ENCODE assay signal across 8 mouse cellular contexts in the genomic region with DNA sequence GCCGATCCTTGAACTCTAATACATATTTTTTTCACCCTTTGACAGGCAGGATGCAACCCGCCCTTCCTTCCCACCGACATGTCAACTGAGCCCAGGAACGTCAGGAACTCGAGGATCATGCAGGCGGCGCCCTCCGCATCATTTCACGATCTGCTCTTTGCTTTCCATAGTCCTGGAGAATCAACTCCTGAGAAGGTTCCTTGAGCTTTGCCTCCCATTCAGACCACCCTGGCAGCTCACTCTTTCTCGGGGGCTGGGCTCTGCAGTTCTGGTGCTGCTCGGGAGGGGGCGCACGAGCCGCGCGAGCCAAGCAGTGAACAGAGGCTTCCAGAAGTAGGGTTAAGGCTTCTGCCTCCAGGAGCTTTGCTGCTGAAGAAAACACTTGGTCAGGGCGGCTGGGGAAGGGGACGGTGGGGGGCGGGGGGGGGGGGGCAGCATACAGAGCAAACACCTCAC. TPM values are rescaled to one million over a fixed set of nuclear protein-coding genes. Genes with fewer than 3 reads are reported as not detected.
DNase-seq lines count a peak whose midpoint lies in the region; ATAC-seq and TF ChIP-seq lines count a peak whose summit lies in the region.

No protein-coding gene starts in this region.

- no peak for TF ChIP-seq POLR2A in bone marrow macrophage, adult 2 months (IDR thresholded peaks at IDR 0.05; ENCODE audit: borderline replicate concordance, low read depth, low read length)

- H3K9ac ChIP-seq in forebrain, embryonic 11.5 days (ENCODE audit: low read length), result no peak overlapping the region
- H3K9ac ChIP-seq in heart, embryonic 15.5 days, result no peak overlapping the region
- H3K9ac ChIP-seq in liver, embryonic 14.5 days (replicated peaks), result no peak overlapping the region
- H3K9ac ChIP-seq in stomach, embryonic 14.5 days (replicated peaks; ENCODE audit: low read depth, low read length), result no peak overlapping the region

- no peak overlapping the region for H3K27ac ChIP-seq in bone marrow macrophage, adult 2 months (ENCODE audit: insufficient read depth, low read depth, low read length)
- no peak overlapping the region for H3K27ac ChIP-seq in forebrain, embryonic 11.5 days (ENCODE audit: low read depth, low read length)
- no peak overlapping the region for H3K27ac ChIP-seq in heart, embryonic 15.5 days
- no peak overlapping the region for H3K27ac ChIP-seq in liver, embryonic 14.5 days
- no peak overlapping the region for H3K27ac ChIP-seq in stomach, embryonic 14.5 days (ENCODE audit: low read length)

- TF ChIP-seq CTCF in bone marrow macrophage, adult 2 months (IDR thresholded peaks at IDR 0.05; ENCODE audit: low read depth, low read length), result peak; percentile 73
- peak; percentile 89 for TF ChIP-seq CTCF in liver, embryonic 14.5 days (IDR thresholded peaks at IDR 0.05; ENCODE audit: low read depth)

- no peaks in the 10 kb centered on the region for H3K27me3 ChIP-seq in forebrain, embryonic 11.5 days (ENCODE audit: control insufficient read depth, insufficient read depth, low read length)
- H3K27me3 ChIP-seq in heart, embryonic 15.5 days, result no peaks in the 10 kb centered on the region
- no peaks in the 10 kb centered on the region for H3K27me3 ChIP-seq in liver, embryonic 14.5 days (ENCODE audit: control insufficient read depth, insufficient read depth, low read length)
- no peaks in the 10 kb centered on the region for H3K27me3 ChIP-seq in stomach, embryonic 14.5 days (ENCODE audit: control insufficient read depth, insufficient read depth, low read length)

- no peaks in the 10 kb centered on the region for H3K36me3 ChIP-seq in forebrain, embryonic 11.5 days (ENCODE audit: control insufficient read depth, insufficient read depth, low read length)
- H3K36me3 ChIP-seq in heart, embryonic 15.5 days, result no peaks in the 10 kb centered on the region
- H3K36me3 ChIP-seq in liver, embryonic 14.5 days (replicated peaks; ENCODE audit: control insufficient read depth, insufficient read depth, low read depth), result no peaks in the 10 kb centered on the region
- H3K36me3 ChIP-seq in stomach, embryonic 14.5 days (ENCODE audit: control insufficient read depth, insufficient read depth, low read length), result no peaks in the 10 kb centered on the region

- TF ChIP-seq EP300 in liver, embryonic 14.5 days (IDR thresholded peaks at IDR 0.05; ENCODE audit: low read depth), result no peak

- no peaks in the 10 kb centered on the region for H3K4me1 ChIP-seq in bone marrow macrophage, adult 2 months (ENCODE audit: control insufficient read depth, insufficient read depth, low read length)
- H3K4me1 ChIP-seq in forebrain, embryonic 11.5 days (replicated peaks; ENCODE audit: control insufficient read depth, insufficient read depth, low read length), result peaks cover 2% of the 10 kb centered on the region; the same call in 1 of the 2 replicates
- peaks cover 6% of the 10 kb centered on the region for H3K4me1 ChIP-seq in heart, embryonic 15.5 days (replicated peaks)
- H3K4me1 ChIP-seq in liver, embryonic 14.5 days (replicated peaks; ENCODE audit: control insufficient read depth in 2 of 2, insufficient read depth in 2 of 2, low read length in 1 of 2), result no peaks in the 10 kb centered on the region
- 0 out of 2 replicates have a peak, but pooled peaks cover 3% of the 10 kb centered on the region for H3K4me1 ChIP-seq in stomach, embryonic 14.5 days (ENCODE audit: control insufficient read depth, insufficient read depth, low read length)

- no peaks in the 10 kb centered on the region for H3K9me3 ChIP-seq in forebrain, embryonic 11.5 days (ENCODE audit: control insufficient read depth, low read length)
- H3K9me3 ChIP-seq in heart, embryonic 15.5 days (replicated peaks), result no peaks in the 10 kb centered on the region
- H3K9me3 ChIP-seq in liver, embryonic 14.5 days (ENCODE audit: control insufficient read depth, low read length), result no peaks in the 10 kb centered on the region
- no peaks in the 10 kb centered on the region for H3K9me3 ChIP-seq in stomach, embryonic 14.5 days (ENCODE audit: control insufficient read depth, low read depth, low read length)

- peak overlapping the region; percentile 3; the same call in 1 of the 2 replicates for H3K4me2 ChIP-seq in forebrain, embryonic 11.5 days (ENCODE audit: low read depth, low read length, severe bottlenecking)
- peak overlapping the region; percentile 60 for H3K4me2 ChIP-seq in heart, embryonic 15.5 days
- peak overlapping the region; percentile 11 for H3K4me2 ChIP-seq in liver, embryonic 14.5 days (ENCODE audit: low read depth)
- peak overlapping the region; percentile 40 for H3K4me2 ChIP-seq in stomach, embryonic 14.5 days (replicated peaks; ENCODE audit: low read depth, low read length)

- H3K4me3 ChIP-seq in bone marrow macrophage, adult 2 months (ENCODE audit: insufficient read depth, low read length), result 0 out of 2 replicates have a peak overlapping the region, but pooled peaks have one; percentile 25
- no peak overlapping the region for H3K4me3 ChIP-seq in forebrain, embryonic 11.5 days (ENCODE audit: low read depth, low read length)
- H3K4me3 ChIP-seq in heart, embryonic 15.5 days, result peak overlapping the region; percentile 26
- H3K4me3 ChIP-seq in liver, embryonic 14.5 days (ENCODE audit: insufficient read depth in 1 of 2, low read depth in 2 of 2, low read length in 2 of 2), result no peak overlapping the region
- no peak overlapping the region for H3K4me3 ChIP-seq in stomach, embryonic 14.5 days (ENCODE audit: low read depth, low read length)

- ATAC-seq in forebrain, embryonic 11.5 days (replicated peaks; ENCODE audit: low FRiP score), result peak; percentile 69
- ATAC-seq in heart, embryonic 15.5 days (replicated peaks; ENCODE audit: insufficient number of reproducible peaks, insufficient read depth, low FRiP score, low read depth), result 0 out of 2 replicates have a peak, but pooled peaks have one; percentile 55
- peak; percentile 15; the same call in 1 of the 2 replicates for ATAC-seq in liver, embryonic 14.5 days (ENCODE audit: insufficient read depth)
- ATAC-seq in stomach, embryonic 14.5 days (ENCODE audit: insufficient number of reproducible peaks, insufficient read depth, low FRiP score, low read depth), result peak; percentile 76; the same call in 1 of the 2 replicates

- 10% methylated on average over 18 of the region's 19 CpGs for WGBS in forebrain, embryonic 11.5 days
- WGBS in heart, embryonic 15.5 days, result 4% methylated on average over 19 of the region's 19 CpGs
- WGBS in liver, embryonic 14.5 days (ENCODE audit: insufficient replicate concordance), result 4% methylated on average over 18 of the region's 19 CpGs
- WGBS in stomach, embryonic 14.5 days, result 6% methylated on average over 19 of the region's 19 CpGs

- peak; percentile 93 for DNase-seq in B cell, adult 2 months
- DNase-seq in forebrain, embryonic 11.5 days (ENCODE audit: low spot score), result peak; percentile 90
- DNase-seq in kidney, postnatal 10 days, result peak; percentile 85
- peak in 1 of 3 experiments; percentile 6 for DNase-seq in liver, embryonic 14.5 days (ENCODE audit: low read depth in 3 of 3, low spot score in 3 of 3)
- peak; percentile 88 for DNase-seq in neural tube, embryonic 10.5 days (ENCODE audit: extremely low spot score, low spot score)

RNA-seq across cellular contexts. Expression of gene Msgn1, which starts 12.6 kb away (rescaled TPM):
- not detected in 2 replicates for polyA plus RNA-seq in bone marrow macrophage, adult 2 months (2012; ENCODE audit: insufficient read depth, insufficient read length, missing spikeins)
- not detected in 2 replicates for polyA plus RNA-seq in forebrain, embryonic 11.5 days (2014; fragmentation: Nextera tagmentation; extraction: Ambion mirVana)
- polyA plus RNA-seq in heart, embryonic 15.5 days (2015; fragmentation: Nextera tagmentation; extraction: Ambion mirVana), result not detected in 2 replicates
- polyA plus RNA-seq in liver, embryonic 14.5 days (2012; rRNA removed), result not detected in 2 replicates
- not detected in 2 replicates for polyA plus RNA-seq in liver, embryonic 14.5 days (2014; fragmentation: Nextera tagmentation; extraction: Ambion mirVana)
- not detected in 2 replicates for polyA plus RNA-seq in stomach, embryonic 14.5 days (2014; fragmentation: Nextera tagmentation; extraction: Ambion mirVana)

RNA-seq across cellular contexts. Expression of gene Kcns3, which starts 45.3 kb away (rescaled TPM):
- polyA plus RNA-seq in bone marrow macrophage, adult 2 months (2012; ENCODE audit: insufficient read depth, insufficient read length, missing spikeins), result not detected in 2 replicates
- polyA plus RNA-seq in forebrain, embryonic 11.5 days (2014; fragmentation: Nextera tagmentation; extraction: Ambion mirVana), result 0.28 and 0.36 TPM in 2 replicates
- polyA plus RNA-seq in heart, embryonic 15.5 days (2015; fragmentation: Nextera tagmentation; extraction: Ambion mirVana), result 0.47 and 1.0 TPM in 2 replicates
- polyA plus RNA-seq in liver, embryonic 14.5 days (2012; rRNA removed), result 0.02 and 0.03 TPM in 2 replicates
- 0.11 TPM in 1 of 2 replicates, not detected in the other for polyA plus RNA-seq in liver, embryonic 14.5 days (2014; fragmentation: Nextera tagmentation; extraction: Ambion mirVana)
- 17.4 and 19.8 TPM in 2 replicates for polyA plus RNA-seq in stomach, embryonic 14.5 days (2014; fragmentation: Nextera tagmentation; extraction: Ambion mirVana)

Comparison
In these comparisons a context has a peak if more than half of its experiments do, and no peak if none do; other contexts are left out.
1. H3K4me3 ChIP-seq: peak in bone marrow macrophage, adult 2 months (single experiment) and heart, embryonic 15.5 days (single experiment); none in forebrain, embryonic 11.5 days (single experiment), liver, embryonic 14.5 days (0 of 2) and stomach, embryonic 14.5 days (single experiment).
2. ATAC-seq: peak in every context shown above with its lines; median percentile 76 in stomach, embryonic 14.5 days; 69 in forebrain, embryonic 11.5 days; 55 in heart, embryonic 15.5 days; 15 in liver, embryonic 14.5 days.
3. H3K4me2 ChIP-seq: peak in every context shown above with its lines; median percentile 60 in heart, embryonic 15.5 days; 40 in stomach, embryonic 14.5 days; 11 in liver, embryonic 14.5 days; 3 in forebrain, embryonic 11.5 days.